Mouse (Mus musculus): ENCODE results near the gene Nlrp9b. TPM values are rescaled to one million over a fixed set of nuclear protein-coding genes. Genes with fewer than 3 reads are reported as not detected.
"Not testable (repeated sequence)": the region's sequence is repeated elsewhere in the genome, so short reads cannot be mapped to it uniquely, and the experiment has no call there.

Gene Nlrp9b
- polyA plus RNA-seq, 1 experiment = 0.03 TPM

- Histone ChIP-seq H3K27me3 (ENCODE audit: control insufficient read depth, insufficient read depth, low read length) (no peaks in the 10 kb centered on the region), H3K27ac (ENCODE audit: control insufficient read depth, insufficient read depth, low read length) (no peak overlapping the region), H3K4me3 (ENCODE audit: control insufficient read depth, insufficient read depth, low read length) (no peak overlapping the region), H3K4me1 (replicated peaks; ENCODE audit: control insufficient read depth, insufficient read depth, low read length) (no peaks in the 10 kb centered on the region), H3K36me3 (ENCODE audit: control insufficient read depth, insufficient read depth, low read length) (no peaks in the 10 kb centered on the region)
- DNase-seq = no peak
- WGBS = 82% methylated on average over 3 of the region's 3 CpGs
- TF ChIP-seq POLR2A (IDR thresholded peaks at IDR 0.05; ENCODE audit: control insufficient read depth, extremely low read depth, insufficient read depth, low read length, poor library complexity) (no peak), CTCF (IDR thresholded peaks at IDR 0.05; ENCODE audit: borderline replicate concordance, control insufficient read depth, extremely low read depth, insufficient read depth, low read length, poor library complexity) (no peak)
These were observed 22.2 kb upstream of the Nlrp9b start for GRCm38 (mm10) chr7:19969106-19969505.

GRCm38 (mm10) chr7:19969541-19970090 is 21.6 kb upstream of the Nlrp9b start:
- no peak for DNase-seq
- Histone ChIP-seq H3K27ac (ENCODE audit: control insufficient read depth, insufficient read depth, low read length) (no peak overlapping the region), H3K36me3 (ENCODE audit: control insufficient read depth, insufficient read depth, low read length) (no peaks in the 10 kb centered on the region), H3K27me3 (ENCODE audit: control insufficient read depth, insufficient read depth, low read length) (no peaks in the 10 kb centered on the region), H3K4me3 (ENCODE audit: control insufficient read depth, insufficient read depth, low read length) (no peak overlapping the region), H3K4me1 (replicated peaks; ENCODE audit: control insufficient read depth, insufficient read depth, low read length) (no peaks in the 10 kb centered on the region)
- TF ChIP-seq POLR2A (IDR thresholded peaks at IDR 0.05; ENCODE audit: control insufficient read depth, extremely low read depth, insufficient read depth, low read length, poor library complexity) (no peak), CTCF (IDR thresholded peaks at IDR 0.05; ENCODE audit: borderline replicate concordance, control insufficient read depth, extremely low read depth, insufficient read depth, low read length, poor library complexity) (no peak)
- 97% methylated on average over 4 of the region's 4 CpGs for WGBS

DNA sequence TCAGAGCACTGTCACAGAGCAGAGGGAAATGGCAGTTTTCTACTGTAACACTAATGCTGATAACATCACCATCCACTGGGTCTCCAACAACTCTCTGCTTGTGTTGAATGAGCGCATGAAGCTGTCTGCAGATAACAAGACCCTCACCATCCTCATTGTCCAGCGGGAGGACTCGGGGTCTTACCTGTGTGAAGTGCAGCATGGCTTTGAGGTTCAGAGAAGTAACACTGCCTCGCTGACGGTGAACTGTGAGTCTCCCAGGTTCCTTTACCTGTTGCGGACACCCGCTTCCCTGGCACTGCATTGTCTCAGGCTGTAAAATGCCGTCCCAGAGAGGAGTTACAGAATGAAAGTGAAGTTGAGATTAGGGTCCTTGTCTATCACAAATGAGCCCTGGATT is 21.1 kb upstream of the Nlrp9b start:
- no peak for DNase-seq
- no peak overlapping the region for H3K27ac ChIP-seq (ENCODE audit: control insufficient read depth, insufficient read depth, low read length)
- no peaks in the 10 kb centered on the region for H3K36me3 ChIP-seq (ENCODE audit: control insufficient read depth, insufficient read depth, low read length)
- 95% methylated on average over 8 of the region's 8 CpGs for WGBS
- H3K4me1 ChIP-seq (replicated peaks; ENCODE audit: control insufficient read depth, insufficient read depth, low read length) = no peaks in the 10 kb centered on the region
- H3K27me3 ChIP-seq (ENCODE audit: control insufficient read depth, insufficient read depth, low read length) = no peaks in the 10 kb centered on the region
- no peak for TF ChIP-seq POLR2A (IDR thresholded peaks at IDR 0.05; ENCODE audit: control insufficient read depth, extremely low read depth, insufficient read depth, low read length, poor library complexity)
- TF ChIP-seq CTCF (IDR thresholded peaks at IDR 0.05; ENCODE audit: borderline replicate concordance, control insufficient read depth, extremely low read depth, insufficient read depth, low read length, poor library complexity) = no peak
- H3K4me3 ChIP-seq (ENCODE audit: control insufficient read depth, insufficient read depth, low read length) = no peak overlapping the region

DNA sequence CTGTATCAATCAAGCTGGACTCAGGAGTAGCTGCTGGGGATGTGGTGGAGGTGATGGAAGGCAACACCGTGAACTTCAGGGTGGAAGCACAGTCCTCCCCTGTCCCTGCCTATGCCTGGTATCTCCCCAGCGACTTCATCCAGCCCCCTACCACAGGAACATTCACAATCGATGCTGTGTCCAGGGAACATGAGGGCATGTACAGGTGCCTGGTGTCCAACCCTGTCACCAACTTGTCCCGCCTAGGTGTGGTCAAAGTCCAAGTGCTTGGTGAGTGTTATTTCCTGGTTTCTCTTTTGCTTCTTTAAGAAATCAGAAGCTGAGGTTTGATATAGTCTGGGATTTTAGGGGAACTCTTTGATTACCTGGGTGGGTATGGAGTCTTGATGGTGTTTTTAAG is 19.7 kb upstream of the Nlrp9b start:
- Histone ChIP-seq H3K27me3 (ENCODE audit: control insufficient read depth, insufficient read depth, low read length) (no peaks in the 10 kb centered on the region), H3K4me3 (ENCODE audit: control insufficient read depth, insufficient read depth, low read length) (no peak overlapping the region), H3K36me3 (ENCODE audit: control insufficient read depth, insufficient read depth, low read length) (no peaks in the 10 kb centered on the region), H3K27ac (ENCODE audit: control insufficient read depth, insufficient read depth, low read length) (no peak overlapping the region), H3K4me1 (replicated peaks; ENCODE audit: control insufficient read depth, insufficient read depth, low read length) (no peaks in the 10 kb centered on the region)
- no peak for DNase-seq
- WGBS = 93% methylated on average over 4 of the region's 4 CpGs
- TF ChIP-seq CTCF (IDR thresholded peaks at IDR 0.05; ENCODE audit: borderline replicate concordance, control insufficient read depth, extremely low read depth, insufficient read depth, low read length, poor library complexity) (no peak), POLR2A (IDR thresholded peaks at IDR 0.05; ENCODE audit: control insufficient read depth, extremely low read depth, insufficient read depth, low read length, poor library complexity) (no peak)

DNA sequence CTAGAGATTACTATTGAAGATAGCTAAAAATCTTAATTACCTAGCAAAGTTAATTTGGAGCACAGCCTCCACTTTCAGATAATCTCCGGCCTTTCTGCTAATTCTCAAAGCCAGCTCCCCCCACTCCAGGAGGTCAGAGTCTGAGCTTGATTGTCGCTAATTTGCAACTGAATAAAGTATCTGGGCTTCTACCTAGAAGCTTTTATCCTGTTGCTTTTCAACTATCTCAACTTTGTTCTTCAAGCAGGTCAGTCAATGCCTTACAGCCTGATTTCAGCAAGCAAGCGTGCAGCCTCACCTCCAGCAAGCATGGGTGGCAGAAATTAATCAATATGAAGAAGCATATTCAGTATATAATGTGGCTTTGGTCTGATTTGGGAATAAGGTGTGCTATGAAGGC is 5.5 kb downstream of the Nlrp9b start:
- H3K27me3 ChIP-seq (ENCODE audit: control insufficient read depth, insufficient read depth, low read length); DNase-seq; H3K4me3 ChIP-seq (ENCODE audit: control insufficient read depth, insufficient read depth, low read length); H3K27ac ChIP-seq (ENCODE audit: control insufficient read depth, insufficient read depth, low read length); H3K36me3 ChIP-seq (ENCODE audit: control insufficient read depth, insufficient read depth, low read length); H3K4me1 ChIP-seq (replicated peaks; ENCODE audit: control insufficient read depth, insufficient read depth, low read length): not testable (repeated sequence)
- WGBS = 76% methylated on average over 3 of the region's 3 CpGs

DNA sequence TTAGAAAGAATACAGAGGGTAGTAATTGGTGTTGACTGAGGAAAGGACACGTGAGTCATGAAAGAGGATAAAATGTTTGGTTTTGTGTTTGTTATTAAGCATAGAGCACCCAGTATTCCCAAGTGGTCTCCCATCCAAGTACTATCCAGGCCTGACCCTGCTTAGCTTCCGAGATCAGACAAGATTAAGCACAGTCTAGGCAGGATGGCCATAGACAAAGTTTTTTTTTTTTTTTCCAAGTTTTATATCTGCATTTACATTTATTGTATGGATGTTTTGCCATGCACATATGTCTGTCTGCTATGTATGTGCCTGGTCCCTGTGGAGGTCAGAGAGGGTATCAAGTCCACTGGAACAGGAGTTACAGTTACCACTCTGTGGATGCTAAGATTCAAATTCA is 18.7 kb downstream of the Nlrp9b start:
- no peaks in the 10 kb centered on the region for H3K4me1 ChIP-seq (replicated peaks; ENCODE audit: control insufficient read depth, insufficient read depth, low read length)
- WGBS = 76% methylated on average over 2 of the region's 2 CpGs
- no peak for DNase-seq
- TF ChIP-seq CTCF (IDR thresholded peaks at IDR 0.05; ENCODE audit: borderline replicate concordance, control insufficient read depth, extremely low read depth, insufficient read depth, low read length, poor library complexity) (no peak), POLR2A (IDR thresholded peaks at IDR 0.05; ENCODE audit: control insufficient read depth, extremely low read depth, insufficient read depth, low read length, poor library complexity) (no peak)
- H3K36me3 ChIP-seq (ENCODE audit: control insufficient read depth, insufficient read depth, low read length) = no peaks in the 10 kb centered on the region
- no peak overlapping the region for H3K27ac ChIP-seq (ENCODE audit: control insufficient read depth, insufficient read depth, low read length)
- no peaks in the 10 kb centered on the region for H3K27me3 ChIP-seq (ENCODE audit: control insufficient read depth, insufficient read depth, low read length)
- no peak overlapping the region for H3K4me3 ChIP-seq (ENCODE audit: control insufficient read depth, insufficient read depth, low read length)

- H3K4me1 ChIP-seq (replicated peaks; ENCODE audit: control insufficient read depth, insufficient read depth, low read length); H3K4me3 ChIP-seq (ENCODE audit: control insufficient read depth, insufficient read depth, low read length); H3K27me3 ChIP-seq (ENCODE audit: control insufficient read depth, insufficient read depth, low read length); DNase-seq; H3K36me3 ChIP-seq (ENCODE audit: control insufficient read depth, insufficient read depth, low read length); H3K27ac ChIP-seq (ENCODE audit: control insufficient read depth, insufficient read depth, low read length): not testable (repeated sequence)
- WGBS = 69% methylated on average over 4 of the region's 4 CpGs
These were observed 72.8 kb downstream of the Nlrp9b start for GRCm38 (mm10) chr7:20064100-20064499.

DNA sequence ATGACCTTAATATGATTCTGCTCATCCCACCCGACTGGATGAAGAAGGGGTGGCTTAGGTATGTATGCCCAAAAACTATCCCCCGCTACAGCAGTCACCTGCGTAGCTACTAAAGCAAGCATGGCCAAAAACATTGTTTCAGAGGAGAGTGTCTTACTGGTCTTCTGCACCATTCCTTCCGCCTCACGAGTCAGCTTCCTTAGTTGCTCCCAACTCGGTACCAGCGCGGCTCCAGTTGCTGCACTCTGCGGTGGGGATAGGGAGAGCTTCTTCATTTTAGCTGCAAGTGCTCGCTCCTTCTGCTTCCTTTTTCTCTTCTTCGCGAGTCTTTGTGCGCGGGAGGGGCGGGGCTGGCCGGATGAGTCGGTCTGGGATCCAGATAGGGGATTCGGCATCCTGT is 86.9 kb downstream of the Nlrp9b start:
- not testable (repeated sequence) for H3K4me1 ChIP-seq (replicated peaks; ENCODE audit: control insufficient read depth, insufficient read depth, low read length); H3K4me3 ChIP-seq (ENCODE audit: control insufficient read depth, insufficient read depth, low read length); H3K27ac ChIP-seq (ENCODE audit: control insufficient read depth, insufficient read depth, low read length); H3K36me3 ChIP-seq (ENCODE audit: control insufficient read depth, insufficient read depth, low read length); H3K27me3 ChIP-seq (ENCODE audit: control insufficient read depth, insufficient read depth, low read length); DNase-seq
- WGBS = 76% methylated on average over 18 of the region's 18 CpGs

GRCm38 (mm10) chr7:20099380-20099779 is 108.1 kb downstream of the Nlrp9b start, which contains the start of gene Vmn1r91:
Gene Vmn1r91 (plus strand): TSS chr7:20099680.
- not testable (repeated sequence) for H3K4me1 ChIP-seq (replicated peaks; ENCODE audit: control insufficient read depth, insufficient read depth, low read length); H3K27ac ChIP-seq (ENCODE audit: control insufficient read depth, insufficient read depth, low read length); DNase-seq; H3K36me3 ChIP-seq (ENCODE audit: control insufficient read depth, insufficient read depth, low read length); H3K27me3 ChIP-seq (ENCODE audit: control insufficient read depth, insufficient read depth, low read length); H3K4me3 ChIP-seq (ENCODE audit: control insufficient read depth, insufficient read depth, low read length)
- 90% methylated on average over 5 of the region's 5 CpGs for WGBS

DNA sequence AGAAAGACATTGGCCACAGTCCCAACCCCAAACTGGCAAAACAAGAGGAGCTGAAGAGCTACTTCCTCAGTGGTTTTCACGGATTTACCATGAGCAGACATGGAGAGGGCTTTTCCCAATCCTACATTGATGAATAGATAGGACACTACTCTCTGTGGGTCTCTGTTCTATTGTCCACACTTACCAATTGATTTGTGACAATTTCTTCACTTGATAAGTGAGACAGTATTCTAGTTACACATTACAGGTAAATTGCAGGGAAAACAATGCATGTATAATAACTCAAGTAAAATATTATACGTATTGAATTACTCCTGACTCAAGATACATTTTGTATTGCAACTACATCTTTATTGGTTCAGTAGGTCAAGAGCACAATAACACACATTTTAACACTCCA is 131.2 kb downstream of the Nlrp9b start, which contains the start of gene Gm16442:
TSS of gene Gm16442 (minus strand) at position 101 of the 400 bp plus-strand sequence.
- not testable (repeated sequence) for DNase-seq; H3K27me3 ChIP-seq (ENCODE audit: control insufficient read depth, insufficient read depth, low read length); H3K27ac ChIP-seq (ENCODE audit: control insufficient read depth, insufficient read depth, low read length); H3K4me1 ChIP-seq (replicated peaks; ENCODE audit: control insufficient read depth, insufficient read depth, low read length); H3K4me3 ChIP-seq (ENCODE audit: control insufficient read depth, insufficient read depth, low read length); H3K36me3 ChIP-seq (ENCODE audit: control insufficient read depth, insufficient read depth, low read length)
- WGBS = no CpG with 5 or more reads among the region's 2 CpGs
